In genomic region chr7:111631265-111631664, GRCm38 (mm10) we compare ENCODE assay signal across 16 mouse cellular contexts.
A peak's percentile ranks its signal among the peaks of the same experiment; 100 is the strongest.
DNase-seq lines count a peak whose midpoint lies in the region; ATAC-seq and TF ChIP-seq lines count a peak whose summit lies in the region.
"Had no signal": no experiment of that assay in that cellular context is flagged by ENCODE, and none has a peak within 500 bp of the region (broad histone marks: within the 10 kb centered on the region; RNA-seq: fewer than 3 reads in every experiment).

No protein-coding gene starts in this region.

- no peaks in the 10 kb centered on the region for H3K27me3 ChIP-seq in heart, embryonic 15.5 days
- no peaks in the 10 kb centered on the region; the same call in 1 of the 2 replicates for H3K27me3 ChIP-seq in heart, embryonic 11.5 days (ENCODE audit: control insufficient read depth, insufficient read depth, low read length)
- H3K27me3 ChIP-seq in lung, embryonic 14.5 days (ENCODE audit: insufficient read depth, low read length) = no peaks in the 10 kb centered on the region
- H3K27me3 ChIP-seq: embryonic facial prominence, embryonic 13.5 days; hindbrain, embryonic 12.5 days; intestine, embryonic 15.5 days; liver, embryonic 15.5 days; midbrain, embryonic 13.5 days had no signal

- no peaks in the 10 kb centered on the region for H3K36me3 ChIP-seq in heart, embryonic 15.5 days
- H3K36me3 ChIP-seq in heart, embryonic 11.5 days (ENCODE audit: control insufficient read depth, insufficient read depth, low read length) = no peaks in the 10 kb centered on the region
- H3K36me3 ChIP-seq in lung, embryonic 14.5 days (ENCODE audit: insufficient read depth) = no peaks in the 10 kb centered on the region
- H3K36me3 ChIP-seq: embryonic facial prominence, embryonic 13.5 days; G1E; hindbrain, embryonic 12.5 days; intestine, embryonic 15.5 days; limb, embryonic 12.5 days; liver, embryonic 15.5 days; midbrain, embryonic 13.5 days had no signal

- H3K27ac ChIP-seq in heart, embryonic 15.5 days = peak overlapping the region; percentile 33; the same call in 1 of the 2 replicates
- H3K27ac ChIP-seq in heart, embryonic 11.5 days (ENCODE audit: low read depth, low read length) = no peak overlapping the region
- no peak overlapping the region for H3K27ac ChIP-seq in lung, embryonic 14.5 days (ENCODE audit: low read depth)
- H3K27ac ChIP-seq: embryonic facial prominence, embryonic 13.5 days; hindbrain, embryonic 12.5 days; intestine, embryonic 15.5 days; limb, embryonic 12.5 days; liver, embryonic 15.5 days; midbrain, embryonic 13.5 days had no signal

- H3K9ac ChIP-seq in heart, embryonic 15.5 days = no peak overlapping the region
- H3K9ac ChIP-seq in heart, embryonic 11.5 days (ENCODE audit: low read depth, low read length) = no peak overlapping the region
- no peak overlapping the region for H3K9ac ChIP-seq in lung, embryonic 14.5 days
- H3K9ac ChIP-seq: embryonic facial prominence, embryonic 13.5 days; hindbrain, embryonic 12.5 days; intestine, embryonic 15.5 days; limb, embryonic 12.5 days; liver, embryonic 15.5 days; midbrain, embryonic 13.5 days had no signal

- no peak overlapping the region for H3K4me2 ChIP-seq in heart, embryonic 15.5 days
- H3K4me2 ChIP-seq in heart, embryonic 11.5 days = no peak overlapping the region
- no peak overlapping the region for H3K4me2 ChIP-seq in lung, embryonic 14.5 days
- H3K4me2 ChIP-seq: embryonic facial prominence, embryonic 13.5 days; hindbrain, embryonic 12.5 days; intestine, embryonic 15.5 days; limb, embryonic 12.5 days; liver, embryonic 15.5 days; midbrain, embryonic 13.5 days had no signal

- no peak for ATAC-seq in heart, embryonic 15.5 days (replicated peaks; ENCODE audit: insufficient number of reproducible peaks, insufficient read depth, low FRiP score, low read depth)
- ATAC-seq in heart, embryonic 11.5 days (replicated peaks; ENCODE audit: insufficient number of reproducible peaks, low FRiP score, low TSS enrichment) = no peak
- no peak for ATAC-seq in lung, embryonic 14.5 days (ENCODE audit: insufficient read depth)
- ATAC-seq: activated CD4-positive, CD25-positive, alpha-beta regulatory T cell, adult 4 months; intestine, embryonic 15.5 days; midbrain, embryonic 13.5 days had no signal

- peak; percentile 12 for DNase-seq in lung, embryonic 14.5 days
- DNase-seq in lung, postnatal 36 days = no peak
- peak; percentile 36 for DNase-seq in adrenal gland, postnatal 14 days
- DNase-seq in kidney, postnatal 25 days = peak; percentile 62 to 64
- DNase-seq in frontal cortex, adult 2 months (ENCODE audit: extremely low spot score in 1 of 2, low spot score in 1 of 2) = no peak
- DNase-seq in ovary, postnatal 14 days (ENCODE audit: low spot score) = no peak

- peaks cover 11% of the 10 kb centered on the region; the same call in 1 of the 2 replicates for H3K4me1 ChIP-seq in heart, embryonic 15.5 days (replicated peaks)
- H3K4me1 ChIP-seq in heart, embryonic 11.5 days (ENCODE audit: control insufficient read depth, insufficient read depth, low read length) = no peaks in the 10 kb centered on the region
- H3K4me1 ChIP-seq in lung, embryonic 14.5 days (ENCODE audit: insufficient read depth) = no peaks in the 10 kb centered on the region
- H3K4me1 ChIP-seq: embryonic facial prominence, embryonic 13.5 days; hindbrain, embryonic 12.5 days; limb, embryonic 12.5 days; liver, embryonic 15.5 days had no signal

- H3K9me3 ChIP-seq in heart, embryonic 15.5 days (replicated peaks) = no peaks in the 10 kb centered on the region
- no peaks in the 10 kb centered on the region for H3K9me3 ChIP-seq in heart, embryonic 11.5 days (replicated peaks; ENCODE audit: control insufficient read depth, low read length)
- no peaks in the 10 kb centered on the region for H3K9me3 ChIP-seq in lung, embryonic 14.5 days (ENCODE audit: low read depth, low read length)
- H3K9me3 ChIP-seq: embryonic facial prominence, embryonic 13.5 days; hindbrain, embryonic 12.5 days; intestine, embryonic 15.5 days; liver, embryonic 15.5 days; midbrain, embryonic 13.5 days had no signal

- TF ChIP-seq CTCF in lung, embryonic 14.5 days (IDR thresholded peaks at IDR 0.05; ENCODE audit: low read depth) = no peak

- no peak overlapping the region for H3K4me3 ChIP-seq in heart, embryonic 15.5 days
- no peak overlapping the region for H3K4me3 ChIP-seq in heart, embryonic 11.5 days (ENCODE audit: low read depth, low read length)
- no peak overlapping the region for H3K4me3 ChIP-seq in lung, embryonic 14.5 days (ENCODE audit: low read depth, low read length)
- H3K4me3 ChIP-seq: embryonic facial prominence, embryonic 13.5 days; hindbrain, embryonic 12.5 days; intestine, embryonic 15.5 days; limb, embryonic 12.5 days; liver, embryonic 15.5 days; midbrain, embryonic 13.5 days had no signal

- WGBS in heart, embryonic 15.5 days = 33% methylated on average over 4 of the region's 4 CpGs
- 73% methylated on average over 4 of the region's 4 CpGs for WGBS in heart, embryonic 11.5 days (ENCODE audit: insufficient replicate concordance)
- WGBS in lung, embryonic 14.5 days = 72% methylated on average over 4 of the region's 4 CpGs

Comparison
In these comparisons a context has a peak if more than half of its experiments do, and no peak if none do; other contexts are left out.
1. DNase-seq: peak in lung, embryonic 14.5 days (single experiment), adrenal gland, postnatal 14 days (single experiment) and kidney, postnatal 25 days (2 of 2); none in lung, postnatal 36 days (single experiment), frontal cortex, adult 2 months (0 of 2) and ovary, postnatal 14 days (single experiment).